Mouse (Mus musculus): ENCODE data around the gene Olfr212. TPM values are rescaled to one million over a fixed set of nuclear protein-coding genes. Genes with fewer than 3 reads are reported as not detected.
"Not testable (repeated sequence)": the region's sequence is repeated elsewhere in the genome, so short reads cannot be mapped to it uniquely, and the experiment has no call there.

Olfr212 gene
- polyA plus RNA-seq (2015; fragmentation: Nextera tagmentation; extraction: Ambion mirVana), result 0.06 TPM in 1 of 2 replicates, not detected in the other

- not testable (repeated sequence) for H3K4me2 ChIP-seq; ATAC-seq (replicated peaks); H3K27ac ChIP-seq; H3K9me3 ChIP-seq; H3K27me3 ChIP-seq (replicated peaks); H3K36me3 ChIP-seq (replicated peaks); H3K4me1 ChIP-seq; H3K4me3 ChIP-seq; H3K9ac ChIP-seq
- 92% methylated on average over 20 of the region's 20 CpGs for WGBS
Observed at GRCm38 (mm10) chr6:116506302-116507003, at the start of gene Olfr212. TSS of gene Olfr212 (plus strand) at chr6:116506516.

GRCm38 (mm10) chr6:116458728-116459127, 47.6 kb upstream of the Olfr212 start:
- H3K27me3 ChIP-seq (replicated peaks), result peaks cover 24% of the 10 kb centered on the region
- peaks cover 6% of the 10 kb centered on the region for H3K4me1 ChIP-seq
- no peaks in the 10 kb centered on the region for H3K9me3 ChIP-seq
- no peak for ATAC-seq (replicated peaks)
- H3K27ac ChIP-seq, result no peak overlapping the region
- no peak overlapping the region for H3K4me3 ChIP-seq
- no peak overlapping the region for H3K4me2 ChIP-seq
- no peak overlapping the region for H3K9ac ChIP-seq
- 75% methylated on average over 4 of the region's 4 CpGs for WGBS
- H3K36me3 ChIP-seq (replicated peaks), result no peaks in the 10 kb centered on the region

- Histone ChIP-seq H3K9ac (no peak overlapping the region), H3K36me3 (replicated peaks) (no peaks in the 10 kb centered on the region), H3K27ac (no peak overlapping the region), H3K4me3 (no peak overlapping the region), H3K9me3 (no peaks in the 10 kb centered on the region), H3K4me1 (peaks cover 6% of the 10 kb centered on the region), H3K27me3 (replicated peaks) (peaks cover 24% of the 10 kb centered on the region), H3K4me2 (no peak overlapping the region)
- 90% methylated on average over 2 of the region's 2 CpGs for WGBS
- ATAC-seq (replicated peaks), result no peak
Observed at GRCm38 (mm10) chr6:116459232-116459631, 47.1 kb upstream of the Olfr212 start.

- H3K27me3 ChIP-seq (replicated peaks), result peaks cover 24% of the 10 kb centered on the region
- no peaks in the 10 kb centered on the region for H3K36me3 ChIP-seq (replicated peaks)
- H3K4me3 ChIP-seq, result peak within 1 kb of the TSS; percentile 40
- peaks cover 6% of the 10 kb centered on the region for H3K4me1 ChIP-seq
- peak within 1 kb of the TSS; percentile 23; the same call in 1 of the 2 replicates for H3K9ac ChIP-seq
- ATAC-seq (replicated peaks), result 0 out of 2 replicates have a peak, but pooled peaks have one; percentile 60
- H3K27ac ChIP-seq, result no peak within 1 kb of the TSS
- H3K9me3 ChIP-seq, result no peaks in the 10 kb centered on the region
- H3K4me2 ChIP-seq, result peak within 1 kb of the TSS; percentile 70
- WGBS, result 2% methylated on average over 43 of the region's 43 CpGs
Observed at GRCm38 (mm10) chr6:116460544-116461283, 45.6 kb upstream of the Olfr212 start, which contains the start of gene Alox5. TSS of gene Alox5 (minus strand) at chr6:116461178.

GRCm38 (mm10) chr6:116468081-116468480, 38.2 kb upstream of the Olfr212 start:
- no peaks in the 10 kb centered on the region for H3K9me3 ChIP-seq
- H3K9ac ChIP-seq, result no peak overlapping the region
- H3K4me3 ChIP-seq, result no peak overlapping the region
- no peaks in the 10 kb centered on the region for H3K27me3 ChIP-seq (replicated peaks)
- no peaks in the 10 kb centered on the region for H3K4me1 ChIP-seq
- H3K27ac ChIP-seq, result no peak overlapping the region
- no peaks in the 10 kb centered on the region for H3K36me3 ChIP-seq (replicated peaks)
- 35% methylated on average over 3 of the region's 3 CpGs for WGBS
- no peak for ATAC-seq (replicated peaks)
- no peak overlapping the region for H3K4me2 ChIP-seq

GRCm38 (mm10) chr6:116485081-116485480, 21.2 kb upstream of the Olfr212 start:
- H3K9ac ChIP-seq, result no peak overlapping the region
- no peak overlapping the region for H3K27ac ChIP-seq
- no peak overlapping the region for H3K4me3 ChIP-seq
- no peak for ATAC-seq (replicated peaks)
- H3K9me3 ChIP-seq, result no peaks in the 10 kb centered on the region
- no peaks in the 10 kb centered on the region for H3K4me1 ChIP-seq
- H3K27me3 ChIP-seq (replicated peaks), result no peaks in the 10 kb centered on the region
- no peaks in the 10 kb centered on the region for H3K36me3 ChIP-seq (replicated peaks)
- 83% methylated on average over 1 of the region's 1 CpGs for WGBS
- H3K4me2 ChIP-seq, result no peak overlapping the region

- no peaks in the 10 kb centered on the region for H3K27me3 ChIP-seq (replicated peaks)
- 0 out of 2 replicates have a peak, but pooled peaks cover 3% of the 10 kb centered on the region for H3K4me1 ChIP-seq
- H3K36me3 ChIP-seq (replicated peaks), result no peaks in the 10 kb centered on the region
- H3K9me3 ChIP-seq, result no peaks in the 10 kb centered on the region
- no peak overlapping the region for H3K9ac ChIP-seq
- WGBS, result 70% methylated on average over 1 of the region's 1 CpGs
- H3K4me2 ChIP-seq, result no peak overlapping the region
- no peak overlapping the region for H3K4me3 ChIP-seq
- H3K27ac ChIP-seq, result no peak overlapping the region
- ATAC-seq (replicated peaks), result no peak
Observed at GRCm38 (mm10) chr6:116486833-116487232, 19.5 kb upstream of the Olfr212 start.

GRCm38 (mm10) chr6:116488791-116489190, 17.5 kb upstream of the Olfr212 start, which contains the start of gene Olfr211:
TSS of gene Olfr211 (plus strand) at chr6:116489091.
- no peaks in the 10 kb centered on the region for H3K36me3 ChIP-seq (replicated peaks)
- H3K27ac ChIP-seq, result no peak within 1 kb of the TSS
- H3K9me3 ChIP-seq, result no peaks in the 10 kb centered on the region
- no peak within 1 kb of the TSS for H3K4me3 ChIP-seq
- WGBS, result 65% methylated on average over 4 of the region's 4 CpGs
- no peak for ATAC-seq (replicated peaks)
- 0 out of 2 replicates have a peak, but pooled peaks cover 3% of the 10 kb centered on the region for H3K4me1 ChIP-seq
- H3K27me3 ChIP-seq (replicated peaks), result no peaks in the 10 kb centered on the region
- H3K9ac ChIP-seq, result no peak within 1 kb of the TSS
- no peak within 1 kb of the TSS for H3K4me2 ChIP-seq

- Histone ChIP-seq H3K27me3 (replicated peaks) (no peaks in the 10 kb centered on the region), H3K27ac (no peak overlapping the region), H3K4me2 (no peak overlapping the region), H3K4me3 (no peak overlapping the region), H3K4me1 (0 out of 2 replicates have a peak, but pooled peaks cover 3% of the 10 kb centered on the region), H3K9me3 (no peaks in the 10 kb centered on the region), H3K36me3 (replicated peaks) (no peaks in the 10 kb centered on the region), H3K9ac (no peak overlapping the region)
- ATAC-seq (replicated peaks), result no peak
- 88% methylated on average over 5 of the region's 5 CpGs for WGBS
Observed at GRCm38 (mm10) chr6:116493742-116494141, 12.6 kb upstream of the Olfr212 start.

- Histone ChIP-seq H3K4me2 (no peak overlapping the region), H3K27ac (no peak overlapping the region), H3K9ac (no peak overlapping the region), H3K9me3 (no peaks in the 10 kb centered on the region), H3K36me3 (replicated peaks) (no peaks in the 10 kb centered on the region), H3K4me1 (no peaks in the 10 kb centered on the region), H3K27me3 (replicated peaks) (no peaks in the 10 kb centered on the region), H3K4me3 (no peak overlapping the region)
- WGBS, result 80% methylated on average over 1 of the region's 1 CpGs
- no peak for ATAC-seq (replicated peaks)
Observed at GRCm38 (mm10) chr6:116495960-116496359, 10.4 kb upstream of the Olfr212 start.

- ATAC-seq (replicated peaks), result no peak
- no peaks in the 10 kb centered on the region for H3K36me3 ChIP-seq (replicated peaks)
- no peak overlapping the region for H3K4me2 ChIP-seq
- no peaks in the 10 kb centered on the region for H3K9me3 ChIP-seq
- no peak overlapping the region for H3K27ac ChIP-seq
- no peaks in the 10 kb centered on the region for H3K27me3 ChIP-seq (replicated peaks)
- no peak overlapping the region for H3K9ac ChIP-seq
- no peak overlapping the region for H3K4me3 ChIP-seq
- H3K4me1 ChIP-seq, result no peaks in the 10 kb centered on the region
Observed at GRCm38 (mm10) chr6:116514832-116515231, 8.5 kb downstream of the Olfr212 start.

GRCm38 (mm10) chr6:116538156-116538555, 31.8 kb downstream of the Olfr212 start, which contains the start of gene Olfr213:
TSS of gene Olfr213 (plus strand) at chr6:116538456.
- Histone ChIP-seq H3K4me2 (no peak within 1 kb of the TSS), H3K27ac (no peak within 1 kb of the TSS), H3K9ac (no peak within 1 kb of the TSS), H3K4me1 (no peaks in the 10 kb centered on the region), H3K4me3 (no peak within 1 kb of the TSS), H3K36me3 (replicated peaks) (no peaks in the 10 kb centered on the region), H3K9me3 (no peaks in the 10 kb centered on the region), H3K27me3 (replicated peaks) (no peaks in the 10 kb centered on the region)
- ATAC-seq (replicated peaks), result no peak
- WGBS, result 88% methylated on average over 1 of the region's 1 CpGs

Measured in midbrain, embryonic 15.5 days (tissue).